Mouse (Mus musculus): ENCODE results near the gene Lsm11.

Lsm11 gene

GRCm38 (mm10) chr11:45926640-45927082 is 18.1 kb downstream of the Lsm11 start:
- DNase-seq, result peak; percentile 74

- DNase-seq, result no peak
Measured at GRCm38 (mm10) chr11:45925436-45925835, 19.3 kb downstream of the Lsm11 start.

- no peak for DNase-seq
Measured at GRCm38 (mm10) chr11:45921480-45921898, 23.2 kb downstream of the Lsm11 start.

- DNase-seq, result no peak
Measured at GRCm38 (mm10) chr11:45921026-45921425, 23.7 kb downstream of the Lsm11 start.

- no peak for DNase-seq
Measured at GRCm38 (mm10) chr11:45918836-45919235, 25.9 kb downstream of the Lsm11 start.

- no peak for DNase-seq
Measured at GRCm38 (mm10) chr11:45918018-45918417, 26.7 kb downstream of the Lsm11 start.

- no peak for DNase-seq
Measured at GRCm38 (mm10) chr11:45916196-45916595, 28.5 kb downstream of the Lsm11 start.

GRCm38 (mm10) chr11:45910701-45911100 is 34.0 kb downstream of the Lsm11 start:
- no peak for DNase-seq

GRCm38 (mm10) chr11:45908894-45909293 is 35.8 kb downstream of the Lsm11 start:
- no peak for DNase-seq

- no peak for DNase-seq
Measured at GRCm38 (mm10) chr11:45908070-45908469, 36.7 kb downstream of the Lsm11 start.

GRCm38 (mm10) chr11:45907301-45907700 is 37.4 kb downstream of the Lsm11 start:
- DNase-seq, result no peak

- DNase-seq, result no peak
Measured at GRCm38 (mm10) chr11:45906109-45906786, 38.5 kb downstream of the Lsm11 start.

- no peak for DNase-seq
Measured at GRCm38 (mm10) chr11:45900233-45901015, 44.3 kb downstream of the Lsm11 start.

- DNase-seq, result no peak
Measured at GRCm38 (mm10) chr11:45897392-45897791, 47.3 kb downstream of the Lsm11 start.

GRCm38 (mm10) chr11:45892861-45893360 is 51.8 kb downstream of the Lsm11 start:
- DNase-seq, result no peak

GRCm38 (mm10) chr11:45890423-45890822 is 54.3 kb downstream of the Lsm11 start:
- DNase-seq, result no peak

GRCm38 (mm10) chr11:45889981-45890380 is 54.8 kb downstream of the Lsm11 start:
- DNase-seq, result no peak

GRCm38 (mm10) chr11:45888471-45889030 is 56.2 kb downstream of the Lsm11 start:
- no peak for DNase-seq

- DNase-seq, result no peak
Measured at GRCm38 (mm10) chr11:45886596-45886995, 58.1 kb downstream of the Lsm11 start.

GRCm38 (mm10) chr11:45885606-45886230 is 59.0 kb downstream of the Lsm11 start:
- no peak for DNase-seq

GRCm38 (mm10) chr11:45884029-45884428 is 60.7 kb downstream of the Lsm11 start:
- DNase-seq, result no peak

- no peak for DNase-seq
Measured at GRCm38 (mm10) chr11:45883270-45883931, 61.3 kb downstream of the Lsm11 start.

- no peak for DNase-seq
Measured at GRCm38 (mm10) chr11:45881683-45882068, 63.1 kb downstream of the Lsm11 start.

Measured in kidney, adult 11 months (tissue).